Mouse (Mus musculus) neural tube, embryonic 14.5 days (tissue): ENCODE results near the gene Ppid. TPM values are rescaled to one million over a fixed set of nuclear protein-coding genes. Genes with fewer than 3 reads are reported as not detected.
A peak's percentile ranks its signal among the peaks of the same experiment; 100 is the strongest.

Source experiments
- ATAC-seq: fragments of 200-750 bp; cut with Nextera tagmentation; 2 replicates; pipeline ENCODE4 v1.8.0; 2017; ENCODE audit warnings: low read depth, mild to moderate bottlenecking, moderate TSS enrichment, moderate library complexity
- H3K27ac ChIP-seq: fragments of 300-500 bp; sonication (generic); 2 replicates; pipeline ENCODE4 v1.5.1; 2014; ENCODE audit warnings: low read depth, mild to moderate bottlenecking, control low read depth, low read length, moderate library complexity, mixed read lengths
- H3K27me3 ChIP-seq: fragments of 300-500 bp; sonication (generic); 2 replicates; pipeline ENCODE4 v1.6.1; 2014; ENCODE audit warnings: low read length; ENCODE audit not compliant: control insufficient read depth, insufficient read depth
- H3K36me3 ChIP-seq: fragments of 300-500 bp; sonication (generic); 2 replicates; pipeline ENCODE4 v1.6.1; 2014; ENCODE audit warnings: low read length, mixed read lengths; ENCODE audit not compliant: control insufficient read depth, insufficient read depth
- H3K4me1 ChIP-seq: fragments of 300-500 bp; sonication (generic); 2 replicates; pipeline ENCODE4 v1.6.1; 2014; ENCODE audit warnings: low read length; ENCODE audit not compliant: control insufficient read depth, insufficient read depth
- H3K4me2 ChIP-seq: fragments of 300-500 bp; sonication (generic); 2 replicates; pipeline ENCODE4 v1.6.1; 2014; ENCODE audit warnings: mild to moderate bottlenecking, low read depth, low read length, control low read depth
- H3K4me3 ChIP-seq: fragments of 300-500 bp; sonication (generic); 2 replicates; pipeline ENCODE4 v1.5.1; 2014; ENCODE audit warnings: low read depth, low read length, control low read depth, mixed read lengths
- H3K9ac ChIP-seq: fragments of 300-500 bp; sonication (generic); replicated peaks from 2 replicates; pipeline ENCODE4 v1.6.1; 2014; ENCODE audit warnings: low read depth, mild to moderate bottlenecking, control low read depth, low read length, mixed read lengths
- H3K9me3 ChIP-seq: fragments of 300-500 bp; sonication (generic); 2 replicates; pipeline ENCODE4 v1.6.1; 2016; ENCODE audit warnings: low read length; ENCODE audit not compliant: control insufficient read depth
- WGBS: fragments of 180-500 bp; shearing (Covaris S2); extraction: QIAGEN DNeasy Blood & Tissue Kit; methylation state at CpG from one replicate; pipeline ENCODE4 v1.1.7; 2014; 5-methylcytosine and 5-hydroxymethylcytosine counted together
- polyA plus RNA-seq: library from polyadenylated mRNA; unstranded; fragments of >200 nt; fragmentation: Nextera tagmentation; extraction: Ambion mirVana; gene quantifications from 2 replicates; pipeline ENCODE4 v1.2.1, GENCODE M21; 2014

Ppid gene
- polyA plus RNA-seq, 1 experiment from 2014 or later, result 164 TPM

- Histone ChIP-seq H3K9ac (no peak overlapping the region), H3K9me3 (no peaks in the 10 kb centered on the region), H3K27me3 (no peaks in the 10 kb centered on the region), H3K4me3 (no peak overlapping the region), H3K4me2 (no peak overlapping the region), H3K4me1 (no peaks in the 10 kb centered on the region), H3K36me3 (no peaks in the 10 kb centered on the region), H3K27ac (no peak overlapping the region)
- WGBS, result 71% methylated on average over 5 of the region's 5 CpGs
- no peak for ATAC-seq
Measured at GRCm38 (mm10) chr3:79559773-79560045, 31.4 kb upstream of the Ppid start.

GRCm38 (mm10) chr3:79560555-79560954 is 30.6 kb upstream of the Ppid start:
- Histone ChIP-seq H3K9me3 (no peaks in the 10 kb centered on the region), H3K36me3 (no peaks in the 10 kb centered on the region), H3K4me2 (no peak overlapping the region), H3K27ac (no peak overlapping the region), H3K27me3 (no peaks in the 10 kb centered on the region), H3K4me1 (no peaks in the 10 kb centered on the region), H3K4me3 (no peak overlapping the region), H3K9ac (no peak overlapping the region)
- 94% methylated on average over 6 of the region's 6 CpGs for WGBS
- ATAC-seq, result no peak

- Histone ChIP-seq H3K4me3 (no peak overlapping the region), H3K4me2 (no peak overlapping the region), H3K4me1 (peaks cover 11% of the 10 kb centered on the region; the same call in 1 of the 2 replicates), H3K9me3 (no peaks in the 10 kb centered on the region), H3K9ac (no peak overlapping the region), H3K36me3 (no peaks in the 10 kb centered on the region), H3K27me3 (no peaks in the 10 kb centered on the region), H3K27ac (no peak overlapping the region)
- WGBS, result 74% methylated on average over 10 of the region's 10 CpGs
- ATAC-seq, result no peak
Measured at GRCm38 (mm10) chr3:79561784-79562715, 29.1 kb upstream of the Ppid start.

DNA sequence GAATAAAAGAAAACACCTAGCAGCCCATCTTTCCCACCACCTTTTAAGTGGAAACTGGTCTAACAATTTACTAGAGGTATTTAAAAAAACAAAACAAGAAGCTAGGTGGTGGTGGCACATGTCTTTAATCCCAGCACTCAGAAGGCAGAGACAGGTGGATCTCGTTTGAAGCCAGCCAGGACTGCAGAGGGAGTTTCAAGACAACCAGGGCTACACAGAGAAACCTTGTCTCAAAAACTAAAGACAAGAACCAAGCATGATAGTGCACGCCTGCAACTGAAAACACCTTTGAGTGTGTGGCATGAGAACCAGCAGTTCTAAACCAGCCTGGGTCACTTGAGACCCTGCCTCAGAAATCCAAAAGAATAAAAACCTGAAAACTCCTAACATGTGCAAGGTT is 27.6 kb upstream of the Ppid start:
- 84% methylated on average over 2 of the region's 2 CpGs for WGBS
- no peaks in the 10 kb centered on the region for H3K9me3 ChIP-seq
- peaks cover 11% of the 10 kb centered on the region; the same call in 1 of the 2 replicates for H3K4me1 ChIP-seq
- no peak for ATAC-seq
- H3K27me3 ChIP-seq, result no peaks in the 10 kb centered on the region
- H3K4me2 ChIP-seq, result no peak overlapping the region
- H3K9ac ChIP-seq, result no peak overlapping the region
- H3K27ac ChIP-seq, result no peak overlapping the region
- H3K36me3 ChIP-seq, result no peaks in the 10 kb centered on the region
- H3K4me3 ChIP-seq, result no peak overlapping the region

- ATAC-seq, result no peak
- Histone ChIP-seq H3K9me3 (no peaks in the 10 kb centered on the region), H3K4me1 (peaks cover 11% of the 10 kb centered on the region; the same call in 1 of the 2 replicates), H3K4me2 (no peak overlapping the region), H3K27me3 (no peaks in the 10 kb centered on the region), H3K4me3 (no peak overlapping the region), H3K9ac (no peak overlapping the region), H3K27ac (no peak overlapping the region), H3K36me3 (no peaks in the 10 kb centered on the region)
- WGBS, result 90% methylated on average over 10 of the region's 10 CpGs
Measured at GRCm38 (mm10) chr3:79564875-79565606, 26.1 kb upstream of the Ppid start.

DNA sequence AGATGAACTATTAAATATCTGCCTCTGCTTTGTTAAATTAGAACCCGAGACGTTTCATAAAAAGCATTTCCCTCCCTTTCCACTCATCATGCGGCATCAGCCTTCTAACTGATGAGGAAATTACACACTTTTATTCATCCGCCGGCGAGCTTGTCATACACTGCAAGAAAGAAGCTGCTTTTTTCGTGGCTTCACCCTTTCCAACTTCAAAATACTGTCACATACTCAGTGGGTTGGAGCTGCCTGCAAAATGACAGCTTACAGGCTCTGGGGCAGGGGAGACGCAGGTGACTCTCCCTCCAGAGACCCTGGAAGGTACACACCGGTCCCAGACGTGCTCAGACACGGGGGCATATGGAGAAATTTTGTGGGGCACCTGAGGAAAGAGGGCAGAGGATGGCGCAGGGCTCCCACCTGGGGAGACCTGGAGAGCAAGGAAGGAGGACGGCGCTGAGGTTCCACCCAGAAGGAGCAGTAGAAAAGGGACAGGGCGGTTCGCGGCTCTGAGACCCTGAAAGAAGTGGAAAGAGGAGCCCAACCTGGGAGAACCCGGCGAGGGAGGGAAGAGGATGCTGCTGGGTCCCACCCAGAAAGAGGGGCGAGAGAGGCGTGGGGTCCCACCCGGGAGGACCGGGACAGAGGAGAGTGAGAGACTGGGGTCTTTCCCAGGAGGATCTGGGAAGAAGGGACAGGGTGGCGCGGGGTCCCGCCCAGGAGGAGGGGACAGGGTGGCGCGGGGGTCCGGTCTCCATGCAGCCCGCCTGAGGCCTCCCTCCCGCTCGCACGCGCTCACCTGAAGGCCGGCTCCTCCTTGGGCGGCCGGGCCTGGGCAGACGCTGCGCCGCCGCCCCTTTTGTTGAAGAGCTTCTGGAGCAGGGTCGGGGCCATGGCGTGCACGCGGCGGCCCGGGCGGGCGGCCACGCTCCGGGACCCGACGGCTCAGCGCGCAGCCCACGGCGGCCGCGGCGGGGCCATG is 24.1 kb upstream of the Ppid start:
- Histone ChIP-seq H3K9me3 (no peaks in the 10 kb centered on the region), H3K36me3 (no peaks in the 10 kb centered on the region), H3K27ac (peak overlapping the region; percentile 78), H3K4me2 (peak overlapping the region; percentile 74), H3K4me1 (peaks cover 11% of the 10 kb centered on the region; the same call in 1 of the 2 replicates), H3K9ac (peak overlapping the region; percentile 81), H3K27me3 (no peaks in the 10 kb centered on the region), H3K4me3 (peak overlapping the region; percentile 86)
- ATAC-seq, result no peak
- WGBS, result 2% methylated on average over 55 of the region's 60 CpGs

- no peaks in the 10 kb centered on the region for H3K36me3 ChIP-seq
- peaks cover 11% of the 10 kb centered on the region; the same call in 1 of the 2 replicates for H3K4me1 ChIP-seq
- WGBS, result under 1% methylated on average over 54 of the region's 55 CpGs
- peak within 1 kb of the TSS; percentile 78 for H3K27ac ChIP-seq
- ATAC-seq, result peak; percentile 97
- no peaks in the 10 kb centered on the region for H3K9me3 ChIP-seq
- no peaks in the 10 kb centered on the region for H3K27me3 ChIP-seq
- peak within 1 kb of the TSS; percentile 81 for H3K9ac ChIP-seq
- H3K4me3 ChIP-seq, result peak within 1 kb of the TSS; percentile 86
- peak within 1 kb of the TSS; percentile 74 for H3K4me2 ChIP-seq
Measured at GRCm38 (mm10) chr3:79567703-79568362, 23.3 kb upstream of the Ppid start, which contains the start of gene Fnip2. Gene Fnip2, minus strand, starts transcription at chr3:79567796.
